Mouse (Mus musculus) 3134 (cell line): ENCODE data around the gene Dctn3.
"Not testable (repeated sequence)": the region's sequence is repeated elsewhere in the genome, so short reads cannot be mapped to it uniquely, and the experiment has no call there.

Experiments used
- DNase-seq: peaks from one replicate; pipeline ENCODE4 v3.0.0-alpha.2; 2011; ENCODE audit warnings: low spot score; ENCODE audit not compliant: insufficient read length; ENCODE audit errors: extremely low read depth

Dctn3 gene

GRCm38 (mm10) chr4:41739260-41739659 lies 16.3 kb upstream of the Dctn3 start:
- no peak for DNase-seq

GRCm38 (mm10) chr4:41738256-41738603 lies 15.3 kb upstream of the Dctn3 start:
- DNase-seq = no peak

GRCm38 (mm10) chr4:41737602-41738255 lies 14.8 kb upstream of the Dctn3 start:
- DNase-seq = peak; percentile 52

GRCm38 (mm10) chr4:41731052-41731765 lies 8.2 kb upstream of the Dctn3 start, which contains the start of gene Arid3c:
TSS of gene Arid3c (minus strand) at chr4:41731142.
- DNase-seq = no peak

- no peak for DNase-seq
Observed at GRCm38 (mm10) chr4:41726826-41727621, 4.1 kb upstream of the Dctn3 start.

- DNase-seq = no peak
Observed at GRCm38 (mm10) chr4:41716834-41717233, 6.1 kb downstream of the Dctn3 start.

GRCm38 (mm10) chr4:41715596-41715995 lies 7.4 kb downstream of the Dctn3 start:
- DNase-seq = no peak

GRCm38 (mm10) chr4:41715082-41715481 lies 7.9 kb downstream of the Dctn3 start:
- DNase-seq = no peak

- DNase-seq = no peak
Observed at GRCm38 (mm10) chr4:41714276-41714675, 8.7 kb downstream of the Dctn3 start.

- DNase-seq = peak; percentile 94
Observed at GRCm38 (mm10) chr4:41713197-41714067, 9.5 kb downstream of the Dctn3 start, which contains the start of gene Rpp25l. TSS of gene Rpp25l (minus strand) at chr4:41713534.

- DNase-seq = no peak
Observed at GRCm38 (mm10) chr4:41712421-41713196, 10.4 kb downstream of the Dctn3 start.

- no peak for DNase-seq
Observed at GRCm38 (mm10) chr4:41711705-41712375, 11.1 kb downstream of the Dctn3 start.

GRCm38 (mm10) chr4:41710229-41710628 lies 12.7 kb downstream of the Dctn3 start:
- DNase-seq = no peak

- DNase-seq = no peak
Observed at GRCm38 (mm10) chr4:41708192-41708745, 14.7 kb downstream of the Dctn3 start.

GRCm38 (mm10) chr4:41707011-41707535 lies 15.9 kb downstream of the Dctn3 start:
- no peak for DNase-seq

- DNase-seq = no peak
Observed at GRCm38 (mm10) chr4:41705922-41706754, 16.8 kb downstream of the Dctn3 start.

GRCm38 (mm10) chr4:41704651-41705050 lies 18.3 kb downstream of the Dctn3 start:
- DNase-seq = no peak

GRCm38 (mm10) chr4:41702226-41702625 lies 20.7 kb downstream of the Dctn3 start:
- not testable (repeated sequence) for DNase-seq
